Mouse (Mus musculus) limb, embryonic 12.5 days (tissue): Measurements from ENCODE around the gene Sim2. TPM values are rescaled to one million over a fixed set of nuclear protein-coding genes. Genes with fewer than 3 reads are reported as not detected.

Experiments
- ATAC-seq: fragments of 200-750 bp; cut with Nextera tagmentation; 2 replicates; pipeline ENCODE4 v1.8.0; 2017; ENCODE audit warnings: low read depth, moderate TSS enrichment; ENCODE audit not compliant: insufficient number of reproducible peaks, insufficient read depth, low FRiP score, low TSS enrichment
- H3K27ac ChIP-seq: fragments of 300-500 bp; sonication (generic); 2 replicates; pipeline ENCODE4 v1.5.1; 2016; ENCODE audit warnings: mild to moderate bottlenecking, moderate library complexity
- H3K27me3 ChIP-seq: fragments of 300-500 bp; sonication (generic); 2 replicates; pipeline ENCODE4 v1.6.1; 2016; ENCODE audit warnings: mild to moderate bottlenecking, moderate library complexity
- H3K36me3 ChIP-seq: fragments of 300-500 bp; sonication (generic); 2 replicates; pipeline ENCODE4 v1.6.1; 2016; ENCODE audit warnings: mild to moderate bottlenecking, moderate library complexity
- H3K4me1 ChIP-seq: fragments of 300-500 bp; sonication (generic); replicated peaks from 2 replicates; pipeline ENCODE4 v1.6.1; 2016
- H3K4me2 ChIP-seq: fragments of 300-500 bp; sonication (generic); 2 replicates; pipeline ENCODE4 v1.6.1; 2016; ENCODE audit warnings: mild to moderate bottlenecking, moderate library complexity
- H3K4me3 ChIP-seq: fragments of 300-500 bp; sonication (generic); replicated peaks from 2 replicates; pipeline ENCODE4 v1.5.1; 2016; ENCODE audit warnings: mild to moderate bottlenecking
- H3K9ac ChIP-seq: fragments of 300-500 bp; sonication (generic); replicated peaks from 2 replicates; pipeline ENCODE4 v1.6.1; 2016; ENCODE audit warnings: mild to moderate bottlenecking, moderate library complexity
- H3K9me3 ChIP-seq: fragments of 300-500 bp; sonication (generic); 2 replicates; pipeline ENCODE4 v1.6.1; 2016; ENCODE audit warnings: mild to moderate bottlenecking, moderate library complexity
- WGBS: fragments of 180-500 bp; shearing (Covaris S2); methylation state at CpG from one replicate; pipeline ENCODE4 v1.1.7; 2016; 5-methylcytosine and 5-hydroxymethylcytosine counted together
- polyA plus RNA-seq: library from polyadenylated mRNA; unstranded; fragments of >200 nt; fragmentation: Nextera tagmentation; extraction: Ambion mirVana; gene quantifications from 2 replicates; pipeline ENCODE4 v1.2.1, GENCODE M21; 2016

The Sim2 gene
- polyA plus RNA-seq, 1 experiment from 2014 or later = 2.0 TPM

DNA sequence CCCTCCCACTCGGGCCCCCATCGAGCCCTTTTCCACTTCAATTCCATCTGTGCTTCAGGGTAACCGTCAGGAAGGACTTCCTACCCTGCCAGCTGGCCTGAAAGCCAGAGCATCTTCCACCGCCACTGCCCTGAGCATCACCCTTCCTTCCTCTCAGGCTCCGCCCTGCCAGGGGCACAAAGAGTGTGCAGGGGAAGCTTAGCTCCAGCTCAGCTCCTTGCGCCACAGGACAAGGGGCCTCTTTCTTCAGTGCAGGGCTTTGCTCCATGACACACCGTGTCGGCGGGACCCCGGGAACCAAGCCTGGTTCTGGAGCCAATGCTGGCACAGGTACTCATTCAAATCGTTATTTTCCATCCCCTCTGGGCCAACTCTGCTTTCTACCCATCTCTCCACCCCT, 63.4 kb downstream of the Sim2 start:
- no peaks in the 10 kb centered on the region for H3K9me3 ChIP-seq
- no peak overlapping the region for H3K4me3 ChIP-seq
- 51% methylated on average over 11 of the region's 11 CpGs for WGBS
- no peak for ATAC-seq
- H3K4me1 ChIP-seq = peaks cover 62% of the 10 kb centered on the region
- peaks cover 71% of the 10 kb centered on the region for H3K27me3 ChIP-seq
- no peak overlapping the region for H3K27ac ChIP-seq
- 0 out of 2 replicates have a peak overlapping the region, but pooled peaks have one; percentile 6 for H3K9ac ChIP-seq
- H3K4me2 ChIP-seq = no peak overlapping the region
- no peaks in the 10 kb centered on the region for H3K36me3 ChIP-seq

DNA sequence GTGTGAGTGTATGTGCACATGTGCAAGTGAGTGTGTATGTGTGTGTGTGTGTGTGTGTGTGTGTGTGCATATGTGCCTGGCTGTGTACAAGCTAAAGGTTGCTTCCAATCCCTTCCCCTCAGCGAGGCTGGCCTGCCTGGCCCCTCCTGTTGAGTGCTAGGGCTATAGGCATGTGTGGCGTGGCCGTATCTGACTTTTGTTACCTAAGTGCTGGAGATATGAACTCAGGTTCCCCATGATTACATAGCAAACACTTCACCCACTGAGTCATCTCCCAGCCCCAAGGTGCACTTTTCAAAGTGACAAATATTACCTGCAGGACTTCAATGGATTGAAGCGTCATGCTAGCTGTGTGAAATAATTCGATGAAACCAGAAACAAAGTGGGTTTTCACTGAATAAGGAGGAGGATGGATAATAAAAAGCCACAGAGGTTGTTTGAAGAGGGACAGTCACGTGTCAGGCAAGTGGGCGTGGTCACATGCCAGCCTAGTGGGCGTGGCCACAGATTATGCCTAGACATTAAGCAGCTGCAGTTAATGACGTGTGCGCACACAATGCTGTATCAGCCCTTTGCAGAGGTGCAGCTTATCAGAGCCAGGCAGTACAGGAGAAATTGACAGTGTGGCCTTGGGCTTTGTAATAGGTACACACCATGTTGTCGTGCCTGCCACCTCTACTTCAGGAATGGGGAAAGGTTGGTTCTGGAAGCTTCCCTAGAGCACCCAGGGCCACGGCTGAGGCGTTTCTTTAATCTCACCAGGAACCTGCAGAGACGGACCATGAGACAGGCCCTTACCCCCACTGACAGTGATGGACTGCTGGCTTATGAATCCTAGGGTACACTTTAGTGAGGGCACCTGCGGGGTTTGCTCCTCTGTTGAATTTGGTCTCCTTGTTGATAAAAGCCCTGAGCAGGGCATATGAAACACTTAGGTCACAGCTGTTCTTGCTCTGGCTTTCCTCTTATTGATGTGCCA, 65.7 kb downstream of the Sim2 start:
- Histone ChIP-seq H3K4me2 (no peak overlapping the region), H3K27ac (no peak overlapping the region), H3K36me3 (no peaks in the 10 kb centered on the region), H3K9me3 (no peaks in the 10 kb centered on the region), H3K9ac (no peak overlapping the region), H3K4me3 (no peak overlapping the region), H3K27me3 (peaks cover 71% of the 10 kb centered on the region), H3K4me1 (peaks cover 65% of the 10 kb centered on the region)
- ATAC-seq = no peak
- WGBS = 75% methylated on average over 15 of the region's 15 CpGs

- Histone ChIP-seq H3K4me3 (no peak overlapping the region), H3K27me3 (peaks cover 75% of the 10 kb centered on the region)
These were observed 70.4 kb downstream of the Sim2 start for GRCm38 (mm10) chr16:94155041-94155653.

GRCm38 (mm10) chr16:94157819-94158218, 73.1 kb downstream of the Sim2 start:
- Histone ChIP-seq H3K27ac (no peak overlapping the region), H3K4me2 (no peak overlapping the region), H3K4me3 (no peak overlapping the region), H3K36me3 (no peaks in the 10 kb centered on the region), H3K9ac (no peak overlapping the region), H3K9me3 (no peaks in the 10 kb centered on the region), H3K27me3 (peaks cover 82% of the 10 kb centered on the region), H3K4me1 (peaks cover 27% of the 10 kb centered on the region)
- ATAC-seq = no peak
- 34% methylated on average over 8 of the region's 8 CpGs for WGBS

More at GRCm38 (mm10) chr16:94155041-94155653, 70.4 kb downstream of the Sim2 start:
- H3K36me3 ChIP-seq = no peaks in the 10 kb centered on the region
- ATAC-seq = 0 out of 2 replicates have a peak, but pooled peaks have one; percentile 3
- H3K9ac ChIP-seq = no peak overlapping the region
- H3K4me1 ChIP-seq = peaks cover 51% of the 10 kb centered on the region
- no peaks in the 10 kb centered on the region for H3K9me3 ChIP-seq
- WGBS = 44% methylated on average over 14 of the region's 14 CpGs
- no peak overlapping the region for H3K4me2 ChIP-seq
- no peak overlapping the region for H3K27ac ChIP-seq

- no peak for ATAC-seq
- Histone ChIP-seq H3K36me3 (no peaks in the 10 kb centered on the region), H3K4me1 (peaks cover 23% of the 10 kb centered on the region), H3K9ac (no peak overlapping the region), H3K27me3 (peaks cover 66% of the 10 kb centered on the region), H3K9me3 (no peaks in the 10 kb centered on the region), H3K4me2 (no peak overlapping the region), H3K27ac (no peak overlapping the region), H3K4me3 (no peak overlapping the region)
- 77% methylated on average over 6 of the region's 6 CpGs for WGBS
These were observed 77.3 kb downstream of the Sim2 start for GRCm38 (mm10) chr16:94162000-94162399.

DNA sequence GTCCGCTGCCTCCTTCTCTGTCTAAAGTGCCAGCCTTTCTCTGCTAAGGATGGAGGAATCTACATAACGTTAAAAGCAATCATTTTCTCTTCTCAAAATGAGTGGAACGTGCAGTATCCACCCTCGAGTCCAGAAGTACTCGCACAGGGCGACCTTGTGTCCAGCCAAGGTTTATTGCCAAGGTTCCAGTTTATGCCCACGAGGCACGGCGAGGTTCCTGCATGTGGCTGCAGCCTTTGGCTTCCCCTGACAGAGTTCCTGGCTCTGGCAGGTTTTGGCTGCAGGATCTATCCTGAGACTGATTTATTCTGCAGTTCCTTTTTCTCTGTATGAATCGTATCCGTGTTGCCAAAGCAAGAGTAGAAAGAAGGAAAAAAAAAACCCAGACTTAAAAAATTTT, 78.3 kb downstream of the Sim2 start:
- WGBS = 75% methylated on average over 11 of the region's 11 CpGs
- Histone ChIP-seq H3K4me1 (peaks cover 25% of the 10 kb centered on the region), H3K9me3 (no peaks in the 10 kb centered on the region), H3K4me2 (no peak overlapping the region), H3K4me3 (no peak overlapping the region), H3K9ac (no peak overlapping the region), H3K27ac (no peak overlapping the region), H3K36me3 (no peaks in the 10 kb centered on the region), H3K27me3 (peaks cover 70% of the 10 kb centered on the region)
- no peak for ATAC-seq

DNA sequence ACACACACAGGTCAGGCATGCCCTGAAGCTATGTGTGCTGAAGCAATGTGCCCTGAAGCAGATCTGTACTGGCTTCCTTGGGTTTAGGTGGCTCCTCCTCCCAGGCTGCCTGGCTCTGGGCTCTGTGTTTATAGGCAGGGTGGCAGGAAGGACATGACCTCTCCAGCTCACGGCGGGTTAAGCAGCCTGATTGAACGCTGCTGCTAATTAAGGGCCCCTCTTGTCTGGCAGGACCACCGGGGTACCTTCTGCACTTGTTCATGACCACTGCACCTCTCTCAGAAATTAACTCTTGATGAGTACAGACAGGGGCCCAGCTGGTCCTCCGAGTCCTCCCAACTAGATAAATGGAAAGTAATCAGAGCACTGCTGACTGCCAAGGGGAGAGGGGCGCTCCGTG, 79.5 kb downstream of the Sim2 start:
- Histone ChIP-seq H3K4me2 (peak overlapping the region; percentile 8; the same call in 1 of the 2 replicates), H3K9me3 (no peaks in the 10 kb centered on the region), H3K27ac (no peak overlapping the region), H3K27me3 (peaks cover 63% of the 10 kb centered on the region), H3K9ac (no peak overlapping the region), H3K4me1 (peaks cover 25% of the 10 kb centered on the region), H3K36me3 (no peaks in the 10 kb centered on the region), H3K4me3 (no peak overlapping the region)
- no peak for ATAC-seq
- WGBS = 6% methylated on average over 7 of the region's 7 CpGs

DNA sequence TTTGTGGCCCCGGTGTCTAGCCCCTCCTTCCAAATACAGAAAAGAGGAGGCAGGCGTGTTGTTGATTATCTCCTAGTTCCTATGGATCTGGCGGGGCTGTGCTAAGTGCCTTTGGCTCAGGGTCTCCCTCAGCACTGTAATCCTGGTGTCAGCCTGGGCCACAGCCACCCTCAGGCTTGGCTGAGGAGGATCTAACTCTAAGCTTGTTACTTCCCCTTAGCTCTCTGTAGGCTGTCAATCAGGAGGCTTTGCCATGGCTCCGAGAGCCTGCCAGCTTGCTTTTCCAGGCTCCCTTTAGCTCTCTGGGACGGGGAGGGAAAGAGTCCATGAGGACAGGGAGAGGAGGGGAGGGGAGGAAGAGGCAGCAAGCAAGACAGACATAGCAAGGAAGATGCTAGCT, 80.2 kb downstream of the Sim2 start:
- WGBS = 15% methylated on average over 5 of the region's 5 CpGs
- Histone ChIP-seq H3K36me3 (no peaks in the 10 kb centered on the region), H3K27me3 (peaks cover 57% of the 10 kb centered on the region), H3K9me3 (no peaks in the 10 kb centered on the region), H3K4me3 (no peak overlapping the region), H3K9ac (no peak overlapping the region), H3K4me1 (peaks cover 25% of the 10 kb centered on the region), H3K4me2 (0 out of 2 replicates have a peak overlapping the region, but pooled peaks have one; percentile 8), H3K27ac (no peak overlapping the region)
- ATAC-seq = no peak

GRCm38 (mm10) chr16:94168655-94169545, 84.2 kb downstream of the Sim2 start:
- peaks cover 22% of the 10 kb centered on the region for H3K4me1 ChIP-seq
- no peak overlapping the region for H3K4me2 ChIP-seq
- H3K4me3 ChIP-seq = no peak overlapping the region
- H3K9ac ChIP-seq = no peak overlapping the region
- peaks cover 37% of the 10 kb centered on the region for H3K27me3 ChIP-seq
- no peak for ATAC-seq
- H3K27ac ChIP-seq = no peak overlapping the region
- WGBS = 89% methylated on average over 16 of the region's 16 CpGs
- no peaks in the 10 kb centered on the region for H3K36me3 ChIP-seq
- no peaks in the 10 kb centered on the region for H3K9me3 ChIP-seq

GRCm38 (mm10) chr16:94170218-94170617, 85.5 kb downstream of the Sim2 start:
- Histone ChIP-seq H3K4me1 (peaks cover 18% of the 10 kb centered on the region), H3K9ac (no peak overlapping the region), H3K27me3 (peaks cover 42% of the 10 kb centered on the region), H3K4me3 (no peak overlapping the region), H3K36me3 (no peaks in the 10 kb centered on the region), H3K27ac (no peak overlapping the region), H3K4me2 (no peak overlapping the region), H3K9me3 (no peaks in the 10 kb centered on the region)
- no peak for ATAC-seq
- WGBS = 49% methylated on average over 4 of the region's 4 CpGs

DNA sequence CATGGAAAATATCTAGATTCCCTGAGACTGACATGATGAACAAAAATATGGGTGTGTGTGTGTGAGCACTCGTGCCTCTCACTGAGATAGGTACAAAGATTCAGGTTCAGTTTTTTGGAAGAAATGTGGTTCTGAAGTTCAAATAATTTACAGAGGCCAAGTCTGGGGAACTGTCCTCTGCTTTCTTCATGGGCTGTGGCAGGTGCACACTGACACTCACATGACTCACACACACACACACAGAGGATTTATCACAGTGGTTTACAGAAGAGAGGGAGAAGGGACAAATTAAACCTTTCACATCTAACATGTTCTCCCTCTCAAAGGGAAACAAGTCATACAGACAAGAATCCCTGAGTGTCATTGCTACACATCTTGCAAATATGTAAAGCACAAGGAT, 88.6 kb downstream of the Sim2 start:
- no peak overlapping the region for H3K27ac ChIP-seq
- H3K4me3 ChIP-seq = no peak overlapping the region
- H3K4me2 ChIP-seq = no peak overlapping the region
- peaks cover 46% of the 10 kb centered on the region for H3K27me3 ChIP-seq
- no peak for ATAC-seq
- WGBS = 96% methylated on average over 1 of the region's 1 CpGs
- H3K9ac ChIP-seq = no peak overlapping the region
- H3K4me1 ChIP-seq = peaks cover 12% of the 10 kb centered on the region
- H3K36me3 ChIP-seq = no peaks in the 10 kb centered on the region
- no peaks in the 10 kb centered on the region for H3K9me3 ChIP-seq
